Mouse (Mus musculus): ENCODE measurements around the gene Trim75.

DNA sequence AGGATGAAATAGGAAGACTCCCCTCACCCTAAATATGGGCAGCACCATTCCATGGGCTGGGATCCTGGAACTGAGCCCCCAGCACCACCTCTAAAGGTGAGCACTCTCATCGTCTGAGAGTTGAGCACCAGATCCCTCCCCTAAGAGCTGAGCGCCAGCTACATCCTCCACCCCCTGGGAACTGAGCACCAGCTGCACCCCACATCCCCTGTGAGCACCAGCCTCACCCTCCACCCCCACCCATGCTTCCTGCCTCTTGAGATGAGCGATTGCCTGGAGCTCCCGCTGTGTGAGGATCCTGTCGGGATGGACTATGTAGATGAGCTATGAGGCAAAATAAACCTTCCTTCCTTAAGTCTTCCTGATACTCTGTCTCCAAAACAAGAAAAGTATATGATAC, 44.7 kb downstream of the Trim75 start:
- TF ChIP-seq CTCF (IDR thresholded peaks at IDR 0.05; ENCODE audit: borderline replicate concordance, control insufficient read depth, extremely low read depth, insufficient read depth, low read length, poor library complexity), result no peak
- no peak for TF ChIP-seq POLR2A (IDR thresholded peaks at IDR 0.05; ENCODE audit: control insufficient read depth, extremely low read depth, insufficient read depth, low read length, poor library complexity)

All from thymus, adult 2 months (tissue).